Mouse (Mus musculus): ENCODE measurements at regions not wholly inside any gene's neighbourhood (a gene's known extent, or its start where the extent isn't known, plus 50 kb on each side); places are given as distances from the start of the nearest gene placed in this dataset.

GRCm38 (mm10) chr14:58944958-58945357 lies 197.7 kb downstream of the 1700129C05Rik start:
- no peaks in the 10 kb centered on the region for H3K9me3 ChIP-seq (replicated peaks; ENCODE audit: low read length)
- H3K36me3 ChIP-seq (replicated peaks in 1 of 2; ENCODE audit: control insufficient read depth in 1 of 2, insufficient read depth in 1 of 2, low read length in 1 of 2), result no peaks in the 10 kb centered on the region
- dilution Hi-C loops (cut with MboI; ENCODE audit: extremely low pct_ligation_motif_present, extremely low pct_unique_long_range_greater_than_20kb, low sequenced_read_pairs) (no loop called here), in situ Hi-C loops (cut with MboI; ENCODE audit: low pct_ligation_motif_present, low pct_unique_long_range_greater_than_20kb, low sequenced_read_pairs) (no loop called here)
- H3K4me3 ChIP-seq (replicated peaks in 1 of 3; ENCODE audit: low read depth in 2 of 3, low read length in 2 of 3, poor library complexity in 1 of 3), result no peak overlapping the region
- H3K4me2 ChIP-seq (ENCODE audit: insufficient read depth, low read depth, poor library complexity, severe bottlenecking), result no peak overlapping the region
- TF ChIP-seq CHD1 (IDR thresholded peaks at IDR 0.05; ENCODE audit: low read depth, low read length) (no peak), ELF1 (IDR thresholded peaks at IDR 0.05; ENCODE audit: low read depth, low read length) (no peak), CHD2 (IDR thresholded peaks at IDR 0.05; ENCODE audit: low read length) (no peak), UBTF (IDR thresholded peaks at IDR 0.05; ENCODE audit: low read depth, low read length) (no peak), PAX5 (IDR thresholded peaks at IDR 0.05; ENCODE audit: low read length) (no peak), RAD21 (IDR thresholded peaks at IDR 0.05; ENCODE audit: low read depth, low read length) (no peak)
- no peak overlapping the region for H3K27ac ChIP-seq (ENCODE audit: insufficient read depth, low read depth)
- H3K4me1 ChIP-seq (ENCODE audit: control insufficient read depth in 1 of 2, insufficient read depth in 2 of 2), result peaks cover 2 to 11% of the 10 kb centered on the region in 2 experiments; a peak in 2 of 4 replicates
- H3K79me2 ChIP-seq (replicated peaks; ENCODE audit: control insufficient read depth, extremely low read depth, insufficient read depth, poor library complexity, severe bottlenecking), result no peaks in the 10 kb centered on the region
- no peaks in the 10 kb centered on the region for H3K27me3 ChIP-seq (replicated peaks)
- no peak overlapping the region for H3K9ac ChIP-seq (ENCODE audit: insufficient read depth, low read depth)
- DNase-seq (ENCODE audit: extremely low read depth), result no peak

- Histone ChIP-seq H3K4me1 (ENCODE audit: control insufficient read depth in 1 of 2, insufficient read depth in 2 of 2) (peaks cover 2 to 11% of the 10 kb centered on the region in 2 experiments; a peak in 2 of 4 replicates), H3K27me3 (replicated peaks) (no peaks in the 10 kb centered on the region), H3K4me3 (replicated peaks in 1 of 3; ENCODE audit: low read depth in 2 of 3, low read length in 2 of 3, poor library complexity in 1 of 3) (no peak overlapping the region), H3K9ac (ENCODE audit: insufficient read depth, low read depth) (no peak overlapping the region), H3K27ac (ENCODE audit: insufficient read depth, low read depth) (no peak overlapping the region), H3K36me3 (replicated peaks in 1 of 2; ENCODE audit: control insufficient read depth in 1 of 2, insufficient read depth in 1 of 2, low read length in 1 of 2) (no peaks in the 10 kb centered on the region), H3K4me2 (ENCODE audit: insufficient read depth, low read depth, poor library complexity, severe bottlenecking) (no peak overlapping the region), H3K79me2 (replicated peaks; ENCODE audit: control insufficient read depth, extremely low read depth, insufficient read depth, poor library complexity, severe bottlenecking) (no peaks in the 10 kb centered on the region), H3K9me3 (replicated peaks; ENCODE audit: low read length) (no peaks in the 10 kb centered on the region)
- dilution Hi-C loops (cut with MboI; ENCODE audit: extremely low pct_ligation_motif_present, extremely low pct_unique_long_range_greater_than_20kb, low sequenced_read_pairs), result no loop called here
- in situ Hi-C loops (cut with MboI; ENCODE audit: low pct_ligation_motif_present, low pct_unique_long_range_greater_than_20kb, low sequenced_read_pairs), result no loop called here
- no peak for DNase-seq (ENCODE audit: extremely low read depth)
- TF ChIP-seq ZNF384 (IDR thresholded peaks at IDR 0.05; ENCODE audit: low read depth, low read length) (no peak), ELF1 (IDR thresholded peaks at IDR 0.05; ENCODE audit: low read depth, low read length) (no peak), NELFE (IDR thresholded peaks at IDR 0.05; ENCODE audit: low read depth, low read length) (no peak), CTCF (conservative IDR thresholded peaks at IDR 0.05 in 1 of 2, IDR thresholded peaks at IDR 0.05 in 1 of 2; ENCODE audit: low read depth in 2 of 2, low read length in 2 of 2) (no peak), NRF1 (IDR thresholded peaks at IDR 0.05; ENCODE audit: low read depth, low read length) (no peak), SIN3A (IDR thresholded peaks at IDR 0.05; ENCODE audit: low read length) (no peak), MYC (IDR thresholded peaks at IDR 0.05; ENCODE audit: low read depth, low read length) (no peak), SMC3 (IDR thresholded peaks at IDR 0.05; ENCODE audit: low read depth, low read length) (no peak), ZMIZ1 (IDR thresholded peaks at IDR 0.05; ENCODE audit: low read depth, low read length) (no peak), ZKSCAN1 (IDR thresholded peaks at IDR 0.05; ENCODE audit: borderline replicate concordance, low read depth, low read length) (no peak), USF2 (conservative IDR thresholded peaks at IDR 0.05; ENCODE audit: low read depth, low read length) (no peak), MAFK (IDR thresholded peaks at IDR 0.05; ENCODE audit: insufficient replicate concordance, low read length) (no peak), CHD1 (IDR thresholded peaks at IDR 0.05; ENCODE audit: low read depth, low read length) (no peak), IRF4 (IDR thresholded peaks at IDR 0.05; ENCODE audit: low read depth, low read length) (no peak)
These were observed 199.4 kb downstream of the 1700129C05Rik start for GRCm38 (mm10) chr14:58943267-58943765.

Measured in CH12.LX (cell line).